ENCODE assay signal across 17 mouse cellular contexts in the genomic region with DNA sequence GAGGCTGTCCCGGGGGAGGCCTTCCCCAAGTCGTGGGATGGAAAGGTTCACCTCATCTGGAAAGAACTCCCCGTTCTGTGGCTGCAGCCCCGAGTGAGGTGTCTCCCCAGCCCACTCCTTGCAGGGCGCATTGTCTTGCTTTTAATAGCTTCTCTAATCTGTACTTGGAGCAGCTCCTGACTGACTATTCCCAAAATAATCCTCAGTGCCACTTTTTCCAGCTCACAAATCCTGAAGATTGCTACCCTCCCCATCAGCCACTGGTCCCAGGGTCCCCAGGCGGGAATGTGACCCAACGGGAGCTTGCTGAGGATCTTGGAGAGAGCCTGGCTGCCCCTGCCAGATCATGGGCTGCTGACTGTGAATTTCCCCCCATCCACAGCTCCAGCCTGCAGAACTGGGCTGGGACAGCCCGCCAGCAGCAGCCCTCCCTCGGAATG. TPM values are rescaled to one million over a fixed set of nuclear protein-coding genes. Genes with fewer than 3 reads are reported as not detected.
DNase-seq lines count a peak whose midpoint lies in the region; ATAC-seq lines count a peak whose summit lies in the region.
"Had no signal": no experiment of that assay in that cellular context is flagged by ENCODE, and none has a peak within 500 bp of the region (broad histone marks: within the 10 kb centered on the region; RNA-seq: fewer than 3 reads in every experiment).

No protein-coding gene starts in this region.

- H3K4me3 ChIP-seq in heart, embryonic 13.5 days = no peak overlapping the region
- H3K4me3 ChIP-seq: embryonic facial prominence, embryonic 15.5 days; hindbrain, embryonic 12.5 days; myocyte had no signal

- H3K9me3 ChIP-seq in heart, embryonic 13.5 days = no peaks in the 10 kb centered on the region
- H3K9me3 ChIP-seq: embryonic facial prominence, embryonic 15.5 days; hindbrain, embryonic 12.5 days had no signal

- H3K27ac ChIP-seq in heart, embryonic 13.5 days (replicated peaks) = peak overlapping the region; percentile 85
- H3K27ac ChIP-seq: hindbrain, embryonic 12.5 days had no signal

- 18% methylated on average over 9 of the region's 9 CpGs for WGBS in heart, embryonic 13.5 days

- H3K36me3 ChIP-seq in heart, embryonic 13.5 days = no peaks in the 10 kb centered on the region
- H3K36me3 ChIP-seq: embryonic facial prominence, embryonic 15.5 days; hindbrain, embryonic 12.5 days had no signal

- peaks cover 2% of the 10 kb centered on the region for H3K27me3 ChIP-seq in heart, embryonic 13.5 days (replicated peaks)
- H3K27me3 ChIP-seq: embryonic facial prominence, embryonic 15.5 days had no signal

- peak overlapping the region; percentile 56 for H3K9ac ChIP-seq in heart, embryonic 13.5 days
- H3K9ac ChIP-seq: embryonic facial prominence, embryonic 15.5 days; hindbrain, embryonic 12.5 days had no signal

- intact Hi-C loops in left cerebral cortex, postnatal 10 days (cut with DNase I) = no loop called here

- H3K4me2 ChIP-seq in heart, embryonic 13.5 days = peak overlapping the region; percentile 12
- H3K4me2 ChIP-seq: embryonic facial prominence, embryonic 15.5 days; hindbrain, embryonic 12.5 days had no signal

- peak; percentile 43 for DNase-seq in gastrocnemius, postnatal 25 days
- no peak for DNase-seq in gastrocnemius, adult 18-20 months (ENCODE audit: low spot score)
- DNase-seq in heart, adult 18-20 months = peak; percentile 51 to 73
- peak; percentile 59 for DNase-seq in heart, postnatal 4 days
- no peak for DNase-seq in cerebellum, postnatal 4 days (ENCODE audit: low spot score in 2 of 2)
- DNase-seq in left cerebral cortex, postnatal 10 days (ENCODE audit: extremely low spot score in 1 of 2, low spot score in 2 of 2) = no peak
- DNase-seq: B cell, adult 2 months; cerebellum, adult 8-10 months; kidney, adult 2 months; kidney, postnatal 36 days; liver; midbrain, embryonic 14.5 days had no signal

- peaks cover 88% of the 10 kb centered on the region for H3K4me1 ChIP-seq in heart, embryonic 13.5 days

- ATAC-seq in heart, embryonic 13.5 days (ENCODE audit: extremely low read depth, insufficient number of reproducible peaks, low FRiP score, low TSS enrichment) = no peak
- ATAC-seq: inflammation-experienced regulatory T-cells, adult 6 months had no signal

RNA-seq across cellular contexts. Expression of gene Nfatc2, which starts 6.7 kb away (rescaled TPM):
- 1 to 10 TPM; 6.4 to 7.7 TPM for total RNA-seq in gastrocnemius, postnatal 25 days (2021)
- total RNA-seq in gastrocnemius, adult 18-20 months (2021) = 10 to 100 TPM; 10.1 to 12.8 TPM
- 10 to 100 TPM in 1 of 2 experiments, 1 to 10 TPM in 1; 8.7 to 10.1 TPM for total RNA-seq in heart, adult 18-20 months (2021)
- polyA plus RNA-seq in heart, embryonic 13.5 days (2015; fragmentation: Nextera tagmentation; extraction: Ambion mirVana) = 9.3 and 10.1 TPM in 2 replicates
- 10 to 100 TPM; 18.8 to 21.3 TPM for total RNA-seq in heart, postnatal 4 days (2021)
- total RNA-seq in left cerebral cortex, postnatal 10 days (2021) = 10 to 100 TPM; 14.4 to 17.4 TPM

Comparison
In these comparisons a context has a peak if more than half of its experiments do, and no peak if none do; other contexts are left out.
1. DNase-seq: peak in gastrocnemius, postnatal 25 days (single experiment), heart, adult 18-20 months (2 of 2) and heart, postnatal 4 days (single experiment); none in gastrocnemius, adult 18-20 months (single experiment), cerebellum, postnatal 4 days (0 of 2) and left cerebral cortex, postnatal 10 days (0 of 2).